Mouse (Mus musculus): ENCODE results near the gene Ralgapb. TPM values are rescaled to one million over a fixed set of nuclear protein-coding genes. Genes with fewer than 3 reads are reported as not detected.

Ralgapb gene
- polyA plus RNA-seq, 1 experiment, result 43.8 TPM

DNA sequence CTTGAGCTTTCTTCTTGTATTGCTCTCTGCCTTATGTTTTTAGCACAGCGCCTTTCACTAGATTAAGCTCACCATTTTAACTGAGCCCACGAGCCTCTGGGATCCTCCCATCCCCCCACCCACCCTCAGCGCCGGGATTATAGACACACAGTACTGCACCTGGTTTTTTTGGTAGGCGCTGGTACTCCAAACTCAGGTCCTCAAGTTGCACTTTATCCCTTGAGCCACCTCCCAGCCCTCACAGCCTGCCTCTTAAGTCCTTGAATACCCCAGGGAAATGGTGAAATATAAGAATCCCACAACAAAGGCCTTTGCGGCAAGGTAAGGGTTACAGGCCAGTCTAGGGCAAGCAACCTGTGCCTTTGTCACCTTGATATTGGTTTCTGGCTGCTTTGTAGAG lies 110.2 kb downstream of the Ralgapb start:
- no peak for TF ChIP-seq POLR2A (IDR thresholded peaks at IDR 0.05; ENCODE audit: control insufficient read depth, extremely low read depth, insufficient read depth, low read length, poor library complexity)
- no peak for TF ChIP-seq CTCF (IDR thresholded peaks at IDR 0.05; ENCODE audit: borderline replicate concordance, control insufficient read depth, extremely low read depth, insufficient read depth, low read length, poor library complexity)
- no peak for DNase-seq

DNA sequence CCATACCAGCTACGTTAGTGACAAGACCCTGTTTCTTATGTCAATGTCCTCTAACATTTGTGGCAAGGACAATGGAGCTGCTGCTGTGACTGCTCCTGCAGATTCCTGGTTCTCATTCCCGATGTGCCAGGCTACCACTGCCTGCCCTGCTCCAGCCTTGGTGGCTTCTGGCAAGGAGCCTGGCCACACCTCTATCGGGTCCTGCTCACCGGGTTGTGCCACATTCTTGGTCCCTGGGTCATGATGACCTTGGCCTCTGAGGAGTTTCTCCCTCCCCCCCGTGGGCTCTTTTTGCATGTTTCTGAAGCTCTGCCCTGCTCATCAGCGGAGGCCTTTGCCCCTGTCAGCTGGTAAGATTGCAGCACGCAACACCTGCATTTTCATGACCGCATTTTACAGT lies 113.4 kb downstream of the Ralgapb start:
- 84% methylated on average over 8 of the region's 8 CpGs for WGBS
- Histone ChIP-seq H3K27me3 (ENCODE audit: control insufficient read depth, insufficient read depth, low read length) (no peaks in the 10 kb centered on the region), H3K36me3 (ENCODE audit: control insufficient read depth, insufficient read depth, low read length) (no peaks in the 10 kb centered on the region), H3K4me3 (ENCODE audit: control insufficient read depth, insufficient read depth, low read length) (no peak overlapping the region), H3K27ac (ENCODE audit: control insufficient read depth, insufficient read depth, low read length) (no peak overlapping the region), H3K4me1 (replicated peaks; ENCODE audit: control insufficient read depth, insufficient read depth, low read length) (no peaks in the 10 kb centered on the region)
- TF ChIP-seq CTCF (IDR thresholded peaks at IDR 0.05; ENCODE audit: borderline replicate concordance, control insufficient read depth, extremely low read depth, insufficient read depth, low read length, poor library complexity) (no peak), POLR2A (IDR thresholded peaks at IDR 0.05; ENCODE audit: control insufficient read depth, extremely low read depth, insufficient read depth, low read length, poor library complexity) (no peak)
- no peak for DNase-seq

More for the DNA sequence above, 110.2 kb downstream of the Ralgapb start:
- WGBS, result 85% methylated on average over 6 of the region's 6 CpGs
- Histone ChIP-seq H3K27me3 (ENCODE audit: control insufficient read depth, insufficient read depth, low read length) (no peaks in the 10 kb centered on the region), H3K4me3 (ENCODE audit: control insufficient read depth, insufficient read depth, low read length) (no peak overlapping the region), H3K27ac (ENCODE audit: control insufficient read depth, insufficient read depth, low read length) (no peak overlapping the region), H3K36me3 (ENCODE audit: control insufficient read depth, insufficient read depth, low read length) (no peaks in the 10 kb centered on the region), H3K4me1 (replicated peaks; ENCODE audit: control insufficient read depth, insufficient read depth, low read length) (no peaks in the 10 kb centered on the region)

DNA sequence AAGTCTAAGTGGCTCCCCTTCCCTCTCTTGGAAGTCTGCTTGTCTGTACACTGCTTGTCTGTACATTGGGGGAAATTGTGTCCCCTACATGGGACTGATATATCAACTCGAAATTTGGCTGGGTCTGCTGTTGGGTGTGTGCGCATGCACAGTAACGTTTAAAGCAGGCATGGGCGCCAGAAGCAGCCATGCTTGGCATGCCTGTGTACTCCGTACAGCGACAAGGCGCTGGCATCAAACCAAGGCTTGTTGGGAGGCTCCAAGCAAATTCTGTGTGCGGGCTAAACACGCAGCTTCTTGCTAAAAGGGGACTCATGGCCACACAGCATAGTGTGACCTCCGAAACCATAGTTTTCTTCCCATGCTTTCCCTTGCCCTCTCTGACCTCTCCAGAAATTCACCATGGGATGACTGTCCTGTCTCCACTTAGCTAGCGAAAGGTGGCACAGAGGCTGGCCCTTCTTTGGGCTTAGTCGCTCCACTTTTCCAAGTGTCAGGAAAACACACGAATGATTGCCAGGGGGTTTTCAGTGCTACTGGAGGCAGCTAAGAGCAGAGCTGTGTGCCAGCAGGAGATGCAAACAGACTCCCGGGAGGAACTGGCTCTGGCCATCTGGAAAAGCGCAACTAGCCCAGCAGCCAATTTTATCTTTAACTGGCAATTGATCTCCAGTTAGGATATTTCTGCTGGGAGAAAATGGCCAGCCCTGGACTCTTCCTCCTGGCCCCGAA lies 114.6 kb downstream of the Ralgapb start:
- no peaks in the 10 kb centered on the region for H3K27me3 ChIP-seq (ENCODE audit: control insufficient read depth, insufficient read depth, low read length)
- no peak overlapping the region for H3K4me3 ChIP-seq (ENCODE audit: control insufficient read depth, insufficient read depth, low read length)
- WGBS, result 84% methylated on average over 16 of the region's 16 CpGs
- H3K27ac ChIP-seq (ENCODE audit: control insufficient read depth, insufficient read depth, low read length), result no peak overlapping the region
- H3K36me3 ChIP-seq (ENCODE audit: control insufficient read depth, insufficient read depth, low read length), result no peaks in the 10 kb centered on the region
- H3K4me1 ChIP-seq (replicated peaks; ENCODE audit: control insufficient read depth, insufficient read depth, low read length), result no peaks in the 10 kb centered on the region
- no peak for TF ChIP-seq POLR2A (IDR thresholded peaks at IDR 0.05; ENCODE audit: control insufficient read depth, extremely low read depth, insufficient read depth, low read length, poor library complexity)
- no peak for TF ChIP-seq CTCF (IDR thresholded peaks at IDR 0.05; ENCODE audit: borderline replicate concordance, control insufficient read depth, extremely low read depth, insufficient read depth, low read length, poor library complexity)
- no peak for DNase-seq

DNA sequence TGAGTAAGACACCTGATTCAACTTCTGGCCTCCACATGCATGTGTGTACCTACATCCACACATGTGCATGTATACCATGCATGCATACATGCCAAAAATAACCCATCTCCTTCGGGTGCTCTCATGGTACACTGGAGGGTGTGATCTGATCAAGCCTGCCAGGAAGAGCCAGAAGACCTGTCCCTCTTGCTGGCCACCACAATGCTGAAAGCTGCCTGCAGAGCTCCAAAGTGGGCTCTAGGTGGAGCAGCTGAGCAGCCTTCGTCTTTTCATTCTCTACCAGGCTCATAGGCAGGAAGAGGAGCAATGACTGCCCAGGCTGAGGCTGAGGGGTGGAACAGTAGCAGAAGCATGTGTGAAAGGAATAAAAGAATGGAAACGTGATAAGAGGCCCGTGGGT lies 124.4 kb downstream of the Ralgapb start:
- TF ChIP-seq CTCF (IDR thresholded peaks at IDR 0.05; ENCODE audit: borderline replicate concordance, control insufficient read depth, extremely low read depth, insufficient read depth, low read length, poor library complexity), result peak; percentile 60; the same call in 1 of the 2 replicates
- TF ChIP-seq POLR2A (IDR thresholded peaks at IDR 0.05; ENCODE audit: control insufficient read depth, extremely low read depth, insufficient read depth, low read length, poor library complexity), result no peak
- Histone ChIP-seq H3K4me3 (ENCODE audit: control insufficient read depth, insufficient read depth, low read length) (no peak overlapping the region), H3K27me3 (ENCODE audit: control insufficient read depth, insufficient read depth, low read length) (no peaks in the 10 kb centered on the region), H3K36me3 (ENCODE audit: control insufficient read depth, insufficient read depth, low read length) (no peaks in the 10 kb centered on the region), H3K27ac (ENCODE audit: control insufficient read depth, insufficient read depth, low read length) (no peak overlapping the region), H3K4me1 (replicated peaks; ENCODE audit: control insufficient read depth, insufficient read depth, low read length) (no peaks in the 10 kb centered on the region)
- DNase-seq, result peak; percentile 50
- whole genome bisulfite sequencing, result 6% methylated on average over 4 of the region's 4 CpGs

DNA sequence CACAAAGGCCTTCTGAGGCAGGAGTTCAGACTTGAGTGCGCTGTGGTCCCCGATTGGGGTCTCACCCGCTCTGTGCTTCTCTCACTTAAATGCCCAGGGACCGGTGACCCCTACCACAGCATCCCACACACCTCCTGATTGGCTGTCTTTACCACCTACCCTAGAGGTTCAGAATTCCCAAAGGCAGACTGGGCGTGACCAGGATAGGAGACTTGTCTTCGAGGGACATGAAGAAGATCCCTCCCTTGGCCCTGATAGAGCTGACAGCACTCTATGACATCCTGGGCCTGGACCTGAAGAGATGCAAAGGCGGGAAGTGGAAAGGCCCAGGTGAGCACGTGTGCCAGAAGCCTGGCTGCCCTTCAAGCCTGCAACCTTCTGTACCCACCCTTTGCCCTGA lies 124.9 kb downstream of the Ralgapb start:
- DNase-seq, result no peak
- Histone ChIP-seq H3K4me1 (replicated peaks; ENCODE audit: control insufficient read depth, insufficient read depth, low read length) (no peaks in the 10 kb centered on the region), H3K4me3 (ENCODE audit: control insufficient read depth, insufficient read depth, low read length) (no peak overlapping the region), H3K36me3 (ENCODE audit: control insufficient read depth, insufficient read depth, low read length) (no peaks in the 10 kb centered on the region), H3K27me3 (ENCODE audit: control insufficient read depth, insufficient read depth, low read length) (no peaks in the 10 kb centered on the region), H3K27ac (ENCODE audit: control insufficient read depth, insufficient read depth, low read length) (no peak overlapping the region)
- 88% methylated on average over 8 of the region's 8 CpGs for WGBS
- TF ChIP-seq CTCF (IDR thresholded peaks at IDR 0.05; ENCODE audit: borderline replicate concordance, control insufficient read depth, extremely low read depth, insufficient read depth, low read length, poor library complexity), result no peak

DNA sequence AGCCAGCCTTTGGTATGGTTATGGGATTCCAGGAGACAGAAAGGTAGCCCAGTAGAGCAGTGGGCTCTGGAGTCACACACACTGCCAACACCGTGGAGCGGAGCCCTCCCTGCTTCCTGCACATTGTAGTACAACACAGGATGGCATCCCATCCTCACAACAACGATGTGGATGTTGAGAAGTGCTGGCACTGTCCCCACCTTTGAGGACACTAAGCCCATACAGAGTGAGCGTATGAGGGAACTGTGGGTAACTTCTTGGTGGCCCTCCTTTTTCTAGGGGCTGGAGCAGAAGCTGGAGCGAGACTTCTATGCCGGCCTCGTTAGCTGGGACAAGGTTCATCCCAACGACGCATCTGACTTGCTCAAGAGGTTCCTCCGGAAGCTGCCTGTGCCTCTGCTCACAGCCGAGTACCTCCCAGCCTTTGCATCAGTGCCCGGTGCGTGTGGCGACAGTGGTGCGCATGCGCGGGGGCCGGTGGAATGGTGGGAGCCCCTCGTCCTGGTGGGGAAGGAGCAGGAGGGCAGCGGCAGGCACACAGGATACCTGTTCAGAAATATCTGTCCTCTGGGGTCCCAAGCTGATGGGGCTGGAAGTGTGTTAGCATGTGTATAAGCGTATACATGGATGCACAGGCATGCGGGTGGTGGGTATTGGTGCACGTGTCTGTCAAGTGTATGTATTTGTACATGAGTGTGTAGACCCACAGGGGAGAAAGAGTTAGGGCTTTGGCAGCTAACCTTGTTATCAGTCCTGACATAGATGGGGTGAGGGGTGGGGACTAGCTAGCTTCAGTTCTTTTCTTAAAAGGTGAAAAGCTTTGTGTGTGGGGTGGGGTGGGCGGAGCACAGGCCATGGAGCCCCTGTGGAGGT lies 130.0 kb downstream of the Ralgapb start:
- H3K27me3 ChIP-seq (ENCODE audit: control insufficient read depth, insufficient read depth, low read length), result no peaks in the 10 kb centered on the region
- no peaks in the 10 kb centered on the region for H3K4me1 ChIP-seq (replicated peaks; ENCODE audit: control insufficient read depth, insufficient read depth, low read length)
- 55% methylated on average over 24 of the region's 24 CpGs for WGBS
- H3K4me3 ChIP-seq (ENCODE audit: control insufficient read depth, insufficient read depth, low read length), result no peak overlapping the region
- no peak for TF ChIP-seq CTCF (IDR thresholded peaks at IDR 0.05; ENCODE audit: borderline replicate concordance, control insufficient read depth, extremely low read depth, insufficient read depth, low read length, poor library complexity)
- no peak for TF ChIP-seq POLR2A (IDR thresholded peaks at IDR 0.05; ENCODE audit: control insufficient read depth, extremely low read depth, insufficient read depth, low read length, poor library complexity)
- DNase-seq, result no peak
- no peak overlapping the region for H3K27ac ChIP-seq (ENCODE audit: control insufficient read depth, insufficient read depth, low read length)
- no peaks in the 10 kb centered on the region for H3K36me3 ChIP-seq (ENCODE audit: control insufficient read depth, insufficient read depth, low read length)
